Mouse (Mus musculus) frontal cortex, postnatal 36 days (tissue): ENCODE results near the gene Clec11a.
A peak's percentile ranks its signal among the peaks of the same experiment; 100 is the strongest.
"Not testable (repeated sequence)": the region's sequence is repeated elsewhere in the genome, so short reads cannot be mapped to it uniquely, and the experiment has no call there.

Source experiments
- DNase-seq, 2 experiments: peaks; one replicate each; pipeline ENCODE4 v3.0.0; 2022; ENCODE audit warnings: low spot score in 2 of 2

The Clec11a gene

GRCm38 (mm10) chr7:44326614-44327013 is 19.9 kb upstream of the Clec11a start:
- DNase-seq, result no peak

- no peak for DNase-seq
Observed at GRCm38 (mm10) chr7:44322290-44322689, 15.6 kb upstream of the Clec11a start.

GRCm38 (mm10) chr7:44320886-44321285 is 14.2 kb upstream of the Clec11a start:
- peak in 1 of 2 experiments; percentile 67 for DNase-seq

GRCm38 (mm10) chr7:44317913-44318312 is 11.2 kb upstream of the Clec11a start:
- peak in 1 of 2 experiments; percentile 9 for DNase-seq

GRCm38 (mm10) chr7:44312484-44312883 is 5.8 kb upstream of the Clec11a start:
- DNase-seq, result no peak

GRCm38 (mm10) chr7:44311713-44312304 is 5.1 kb upstream of the Clec11a start:
- DNase-seq, result no peak

- peak; percentile 79 to 80 for DNase-seq
Observed at GRCm38 (mm10) chr7:44310878-44311712, 4.4 kb upstream of the Clec11a start.

GRCm38 (mm10) chr7:44310285-44310877 is 3.7 kb upstream of the Clec11a start:
- no peak for DNase-seq

GRCm38 (mm10) chr7:44309475-44310284 is 3.0 kb upstream of the Clec11a start, which contains the start of gene Shank1:
TSS of gene Shank1 (plus strand) at chr7:44310253.
- DNase-seq, result no peak

GRCm38 (mm10) chr7:44307261-44308020 is 739 bp upstream of the Clec11a start:
- DNase-seq, result no peak

GRCm38 (mm10) chr7:44305686-44306085 is 1.0 kb downstream of the Clec11a start:
- no peak for DNase-seq

GRCm38 (mm10) chr7:44304775-44305641 is 1.7 kb downstream of the Clec11a start:
- DNase-seq, result peak; percentile 97 to 98

- DNase-seq, result no peak
Observed at GRCm38 (mm10) chr7:44304463-44304774, 2.3 kb downstream of the Clec11a start.

- DNase-seq, result no peak
Observed at GRCm38 (mm10) chr7:44303346-44304340, 3.1 kb downstream of the Clec11a start.

- not testable (repeated sequence) for DNase-seq
Observed at GRCm38 (mm10) chr7:44297501-44297900, 9.2 kb downstream of the Clec11a start.

- no peak for DNase-seq
Observed at GRCm38 (mm10) chr7:44291418-44291817, 15.3 kb downstream of the Clec11a start.

- no peak for DNase-seq
Observed at GRCm38 (mm10) chr7:44290986-44291385, 15.7 kb downstream of the Clec11a start.

GRCm38 (mm10) chr7:44287760-44288159 is 18.9 kb downstream of the Clec11a start:
- no peak for DNase-seq

GRCm38 (mm10) chr7:44281586-44281985 is 25.1 kb downstream of the Clec11a start:
- no peak for DNase-seq
